Mouse (Mus musculus): ENCODE measurements at regions not wholly inside any gene's neighbourhood (a gene's known extent, or its start where the extent isn't known, plus 50 kb on each side); places are given as distances from the start of the nearest gene placed in this dataset.

DNA sequence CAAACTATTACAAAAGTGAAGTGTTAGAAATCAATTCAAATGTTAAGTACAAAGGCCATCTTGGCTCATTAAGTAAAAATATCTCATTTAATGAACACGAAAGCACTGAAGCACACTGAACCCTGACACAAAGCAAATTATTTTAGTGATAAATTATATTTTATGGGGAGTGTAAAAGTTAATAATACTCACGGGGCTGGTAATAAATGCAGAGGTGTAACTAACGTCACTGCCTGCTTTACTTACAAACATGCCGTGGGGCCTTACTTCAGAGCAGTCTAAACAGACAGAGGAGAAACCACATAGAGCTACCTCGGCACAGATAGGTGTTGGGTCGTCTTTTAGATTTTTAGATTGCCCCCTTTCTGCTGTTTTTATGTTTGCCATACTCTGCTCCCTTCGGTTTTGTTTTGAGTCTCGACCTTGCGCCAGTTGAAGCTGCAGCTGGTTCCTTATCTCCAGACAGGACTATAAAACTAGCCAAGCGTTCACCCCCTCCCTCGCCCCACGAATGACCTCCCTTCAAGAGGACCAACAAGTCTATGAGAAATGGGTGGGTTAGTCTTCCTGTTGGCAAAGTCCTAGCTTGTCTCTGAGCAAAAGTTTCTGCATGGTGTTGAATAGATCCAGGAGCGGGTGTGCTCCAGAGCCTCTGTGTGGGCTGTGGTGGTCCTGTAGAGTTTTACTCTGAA lies 181.8 kb upstream of the Nr5a2 start:
- no peak for DNase-seq (ENCODE audit: low spot score)

DNA sequence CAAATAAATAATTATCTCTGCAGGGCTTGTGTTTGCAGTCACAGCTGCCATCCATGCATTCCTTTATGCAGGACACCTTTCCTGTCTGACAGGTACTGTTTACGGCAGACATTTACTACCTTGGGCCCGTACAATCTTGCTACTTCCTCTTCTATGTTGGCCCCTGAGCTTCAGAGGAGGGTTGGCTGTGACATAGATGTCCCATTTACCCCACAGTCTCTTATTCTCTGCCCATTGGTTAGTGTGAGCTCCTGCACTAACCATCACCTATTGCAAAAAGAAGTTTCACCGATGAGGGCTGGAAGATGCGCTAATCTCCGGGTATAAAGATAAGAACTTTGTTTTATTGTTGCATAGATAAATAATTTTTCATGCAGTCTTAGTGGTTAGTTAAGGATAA lies 181.1 kb upstream of the Nr5a2 start:
- DNase-seq (ENCODE audit: low spot score) = no peak

DNA sequence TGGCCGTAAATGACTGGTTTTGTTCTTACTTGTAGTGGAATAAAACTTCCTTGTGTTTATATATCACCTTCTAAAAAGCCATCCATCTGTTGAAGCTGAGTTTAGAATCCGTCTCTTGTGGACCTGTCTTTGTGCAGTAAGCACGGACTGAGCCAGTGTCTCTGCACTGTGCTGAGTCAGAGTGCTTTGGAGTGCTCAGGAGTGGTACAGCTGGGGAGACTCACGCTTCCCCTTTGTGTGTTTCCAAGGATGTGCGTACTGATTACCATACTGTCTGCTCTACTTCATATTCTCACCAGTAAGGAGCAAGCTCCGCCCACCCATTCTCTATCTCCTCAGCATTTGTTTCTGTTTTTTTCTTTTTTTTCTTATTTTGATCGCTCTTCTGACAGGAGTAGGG lies 175.9 kb upstream of the Nr5a2 start:
- DNase-seq (ENCODE audit: low spot score) = no peak

DNA sequence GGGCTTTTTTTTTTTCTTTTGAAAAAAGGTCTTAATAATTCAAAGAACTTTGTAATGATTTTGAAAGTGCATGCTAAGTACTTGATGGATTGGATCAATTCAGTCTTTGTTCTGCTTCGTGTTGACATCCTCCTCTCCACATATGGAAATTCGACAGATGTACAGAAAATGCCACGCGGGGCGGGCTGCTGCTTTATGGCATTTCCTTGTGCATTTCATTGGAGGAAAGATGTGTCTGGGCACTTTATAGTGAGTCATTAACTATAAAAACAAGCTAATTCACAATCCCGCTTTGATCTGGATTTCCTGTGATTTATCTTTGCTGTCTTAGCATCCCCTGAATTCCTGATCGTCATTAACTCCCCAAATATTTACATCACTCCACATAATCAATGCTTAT lies 173.5 kb upstream of the Nr5a2 start:
- no peak for DNase-seq (ENCODE audit: low spot score)

DNA sequence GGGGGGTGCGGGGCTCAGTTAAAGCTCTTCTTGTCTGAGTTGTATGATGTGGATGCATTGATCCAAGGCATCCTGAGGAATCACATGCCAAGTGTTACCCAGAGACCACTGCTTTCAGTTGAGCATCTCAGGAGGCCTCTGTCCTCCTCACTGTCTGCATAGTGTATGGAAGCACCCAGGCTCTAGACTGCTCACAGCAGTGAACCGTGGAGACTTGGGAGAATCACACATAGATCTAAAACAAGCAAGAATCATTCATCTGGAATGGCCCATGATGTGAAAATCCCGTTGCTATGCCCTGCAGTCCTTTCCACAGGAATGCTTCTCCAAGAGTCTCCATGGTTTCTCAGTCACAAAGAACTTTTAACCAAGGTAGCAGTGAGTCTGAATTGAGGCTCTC lies 170.0 kb upstream of the Nr5a2 start:
- DNase-seq (ENCODE audit: low spot score) = no peak

DNA sequence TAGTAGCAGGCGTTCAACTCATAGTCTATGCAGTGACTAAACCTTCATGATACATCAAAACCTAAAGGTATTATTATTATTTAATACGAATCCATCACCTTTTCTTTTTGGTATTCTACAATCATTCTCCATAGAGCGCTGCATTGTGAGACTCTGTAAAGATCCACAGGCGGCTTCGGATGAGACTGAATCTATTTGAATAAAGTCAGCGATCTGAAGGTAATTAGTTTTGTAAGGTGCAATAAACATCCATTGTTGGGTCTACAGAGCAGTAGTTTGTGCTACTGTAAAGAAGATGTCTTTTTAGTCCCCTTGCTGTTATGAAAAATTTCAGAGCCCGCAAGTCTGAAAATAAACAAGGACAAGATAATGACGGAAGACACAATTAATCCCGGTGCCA lies 168.9 kb upstream of the Nr5a2 start:
- no peak for DNase-seq (ENCODE audit: low spot score)

DNA sequence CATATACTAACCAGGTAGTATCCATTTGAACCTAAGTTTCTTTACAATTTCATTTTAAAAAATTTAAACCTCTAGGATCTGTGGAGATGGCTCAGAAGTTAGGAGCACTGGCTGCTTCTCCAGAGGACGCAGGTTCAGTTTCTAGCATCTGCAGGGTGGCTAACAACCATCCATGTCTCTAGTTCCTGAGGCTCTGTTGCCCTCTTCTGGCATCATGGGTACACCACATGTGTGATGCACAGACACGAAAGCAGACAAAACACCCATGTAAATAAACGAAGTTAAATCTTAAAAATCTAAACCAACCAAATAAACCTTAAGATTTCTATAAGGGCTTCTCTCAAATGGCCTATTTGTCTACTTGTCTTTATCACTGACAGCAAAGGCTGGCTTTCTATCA lies 157.6 kb upstream of the Nr5a2 start:
- DNase-seq (ENCODE audit: low spot score) = no peak

DNA sequence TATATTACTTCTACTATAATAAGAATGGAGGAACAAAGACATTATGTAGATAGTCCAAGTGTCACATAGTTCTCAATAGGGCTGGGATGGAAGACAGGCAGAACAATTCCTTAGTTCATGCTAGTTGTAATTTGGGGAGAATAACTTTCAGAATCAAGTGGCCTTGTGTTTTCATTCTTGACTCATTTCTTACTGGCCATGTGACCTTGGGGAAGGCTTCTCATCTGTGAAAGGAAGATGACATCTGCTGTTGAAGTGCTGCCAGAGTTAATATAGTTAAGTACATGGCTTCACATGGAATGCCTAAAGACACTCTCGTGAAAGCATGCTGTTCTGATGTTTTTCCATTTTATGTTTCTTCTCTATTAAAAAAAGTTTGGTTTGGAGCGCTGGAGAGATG lies 146.2 kb upstream of the Nr5a2 start:
- DNase-seq (ENCODE audit: low spot score) = no peak

DNA sequence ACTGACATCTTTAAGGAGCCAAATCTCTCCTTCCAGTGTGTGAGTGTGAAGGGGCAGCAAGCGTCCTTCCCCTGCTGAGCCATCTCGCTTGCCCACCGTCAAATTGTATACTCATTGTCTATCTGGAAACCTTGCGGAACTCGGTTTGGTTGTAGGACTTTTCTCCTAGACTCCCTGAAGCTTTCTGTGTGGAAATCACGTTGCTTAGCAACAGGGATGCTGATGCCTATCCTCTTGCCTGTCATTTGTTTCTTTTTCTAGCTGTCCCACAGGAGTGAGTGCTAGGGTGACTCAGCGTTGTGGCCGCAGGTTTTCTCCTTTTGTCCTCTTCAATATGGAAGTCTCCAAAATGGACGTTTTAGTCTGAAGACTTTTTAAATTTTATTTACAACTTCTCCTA lies 131.5 kb upstream of the Nr5a2 start:
- no peak for DNase-seq (ENCODE audit: low spot score)

DNA sequence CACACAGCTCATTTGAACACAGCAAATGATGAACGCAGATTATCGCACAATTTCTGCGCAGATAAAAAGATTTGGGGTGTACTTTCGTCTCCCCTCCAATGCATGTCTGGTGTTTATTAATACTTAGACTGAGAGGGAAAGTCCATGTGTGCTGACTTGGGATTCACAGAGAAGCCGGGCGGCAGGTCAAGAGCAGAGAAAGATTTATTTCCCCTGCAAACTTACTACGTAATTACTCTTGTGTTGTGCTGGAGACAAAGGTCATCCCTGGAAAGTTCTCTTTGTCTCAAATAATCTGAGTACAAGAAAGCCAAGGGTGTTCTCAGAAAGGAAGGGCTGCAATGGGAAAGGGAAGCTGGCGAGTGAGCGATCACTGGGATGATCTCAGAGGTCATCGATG lies 127.9 kb upstream of the Nr5a2 start:
- no peak for DNase-seq (ENCODE audit: low spot score)

DNA sequence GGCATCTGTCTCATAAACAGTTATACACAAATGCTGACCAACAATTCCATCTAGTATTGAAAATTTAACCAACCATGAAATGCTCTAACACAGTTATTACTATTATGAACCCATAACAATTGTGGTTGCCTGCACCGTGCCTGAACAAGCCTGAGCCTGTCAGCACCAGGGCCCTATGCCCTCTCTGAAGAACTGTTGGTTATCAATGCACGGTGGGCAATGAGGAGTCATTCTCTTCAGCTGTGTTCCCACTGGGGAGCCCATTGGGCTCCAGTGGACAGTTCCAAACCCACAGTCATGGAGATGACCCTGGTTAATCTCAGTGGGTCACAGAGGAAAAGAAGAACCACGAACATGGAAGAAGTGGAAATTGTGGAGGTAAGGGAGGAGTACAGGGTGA lies 126.5 kb upstream of the Nr5a2 start:
- DNase-seq (ENCODE audit: low spot score) = no peak

DNA sequence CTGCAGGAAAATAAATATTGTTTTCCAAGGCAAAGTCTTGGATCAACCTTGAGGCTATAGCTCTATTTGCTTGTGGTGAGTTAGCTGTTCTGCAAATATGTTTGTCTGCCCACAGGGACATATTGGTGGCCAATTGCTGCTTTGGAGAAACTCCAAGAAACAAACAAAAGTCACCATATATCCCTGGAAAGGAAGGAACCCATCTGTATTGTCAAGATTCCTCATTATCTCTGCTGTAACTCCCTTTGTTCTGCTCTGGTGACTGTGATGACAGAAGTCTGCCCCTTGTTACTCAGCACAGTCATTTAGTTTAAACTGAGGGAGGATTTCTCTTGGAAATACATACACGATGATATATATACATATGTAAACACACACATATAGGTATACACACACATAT lies 123.3 kb upstream of the Nr5a2 start:
- no peak for DNase-seq (ENCODE audit: low spot score)

DNA sequence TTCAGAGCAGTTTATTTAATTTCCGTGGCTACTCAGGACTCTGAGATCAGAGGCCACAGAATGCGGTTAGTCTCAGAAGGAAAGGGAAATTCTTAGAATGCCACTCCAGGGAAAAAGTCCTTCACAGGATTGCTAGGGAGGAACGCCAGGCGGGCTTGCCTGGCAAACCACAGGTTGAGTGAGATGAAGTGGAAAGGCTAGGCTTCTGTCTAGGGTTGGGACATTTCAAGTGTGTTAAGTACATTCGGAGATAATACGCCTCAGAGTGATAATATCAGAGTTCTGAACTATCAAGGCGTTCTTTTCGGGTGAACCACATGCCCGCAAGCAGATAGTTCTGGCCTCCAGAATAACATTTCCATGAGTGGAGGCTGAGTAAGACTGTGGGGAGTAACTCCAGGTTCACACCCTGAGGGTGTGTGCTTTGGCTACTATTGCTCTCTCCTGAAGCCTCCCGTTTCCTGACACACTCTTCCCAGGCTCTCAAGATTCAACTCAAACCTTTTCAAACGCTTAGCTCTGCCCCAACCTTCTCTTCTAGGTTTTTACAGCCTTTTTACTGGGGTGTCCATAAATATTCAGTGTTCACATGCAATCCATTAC lies 119.3 kb upstream of the Nr5a2 start:
- no peak for DNase-seq (ENCODE audit: low spot score)

DNA sequence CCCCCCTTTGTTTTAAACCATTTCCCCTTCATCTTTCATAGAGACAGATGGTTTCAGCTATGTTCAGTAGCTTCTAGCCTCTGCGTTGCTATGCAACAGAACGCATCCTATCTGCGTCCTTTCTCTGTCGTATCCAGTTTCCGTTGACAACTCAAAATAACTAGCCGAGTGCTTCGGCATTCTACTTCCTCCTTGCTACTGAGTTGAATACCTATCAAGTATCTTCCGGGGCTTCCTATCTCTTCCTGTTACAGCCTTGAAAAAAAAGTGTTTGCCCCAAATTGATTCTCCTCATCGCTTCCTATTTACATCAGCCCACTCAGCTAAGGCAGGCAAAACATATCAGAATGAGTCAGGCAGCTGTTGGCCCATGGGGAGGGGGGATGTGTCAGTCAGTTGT lies 114.5 kb upstream of the Nr5a2 start:
- DNase-seq (ENCODE audit: low spot score) = peak; percentile 49

DNA sequence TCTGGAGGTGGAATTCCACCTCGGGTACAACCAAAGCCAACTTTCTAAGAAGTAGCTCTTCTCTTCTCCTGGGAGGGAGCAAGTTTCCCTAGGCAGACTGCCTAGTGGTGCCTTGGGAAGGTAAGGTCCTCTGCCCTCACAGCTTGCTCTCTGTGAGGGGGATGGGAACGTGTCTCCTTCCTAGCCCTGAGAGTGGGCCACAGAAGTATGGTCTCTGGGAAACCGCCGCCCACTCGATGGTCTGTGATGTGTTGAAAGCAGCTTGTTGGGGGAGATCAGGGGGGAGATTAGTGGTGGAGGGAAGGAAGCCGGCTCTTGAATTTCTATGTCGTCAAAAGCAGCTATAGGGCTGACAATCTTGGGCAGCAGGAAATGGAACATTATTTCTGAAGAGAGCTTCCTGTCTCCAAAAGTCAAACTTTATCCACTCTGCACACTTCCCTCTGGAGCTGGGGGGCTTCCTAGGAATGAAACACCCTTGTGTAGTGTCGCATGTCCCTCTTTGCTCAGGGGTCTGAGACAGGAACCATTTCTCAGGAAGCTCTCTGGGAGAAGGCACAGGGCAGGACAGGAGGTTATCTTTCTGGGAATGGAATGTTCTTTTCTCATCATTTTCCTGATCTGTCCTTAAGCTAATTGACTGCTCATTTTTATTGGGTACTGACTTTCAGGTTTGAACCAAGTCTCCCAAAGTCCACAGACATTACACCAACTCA lies 113.8 kb upstream of the Nr5a2 start:
- peak; percentile 20 for DNase-seq (ENCODE audit: low spot score)

DNA sequence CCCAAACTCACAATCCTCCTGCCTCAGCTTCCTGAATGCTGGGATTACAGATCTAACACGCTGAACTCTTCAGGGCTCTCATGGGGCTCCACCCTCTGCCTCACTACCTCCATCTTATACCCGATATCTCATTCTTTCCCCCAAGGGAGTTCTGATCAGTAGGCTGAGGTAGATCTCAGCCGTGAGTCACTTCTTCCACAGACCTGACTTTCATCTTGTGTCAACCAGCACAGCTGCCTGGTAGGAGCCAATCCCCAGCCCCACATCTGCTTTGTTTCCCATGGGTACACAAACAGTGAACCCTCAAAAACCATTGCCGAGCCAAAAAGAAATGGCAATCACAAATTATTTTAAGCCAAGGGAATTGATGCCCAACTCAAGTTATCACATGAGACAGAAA lies 100.7 kb upstream of the Nr5a2 start:
- no peak for DNase-seq (ENCODE audit: low spot score)

DNA sequence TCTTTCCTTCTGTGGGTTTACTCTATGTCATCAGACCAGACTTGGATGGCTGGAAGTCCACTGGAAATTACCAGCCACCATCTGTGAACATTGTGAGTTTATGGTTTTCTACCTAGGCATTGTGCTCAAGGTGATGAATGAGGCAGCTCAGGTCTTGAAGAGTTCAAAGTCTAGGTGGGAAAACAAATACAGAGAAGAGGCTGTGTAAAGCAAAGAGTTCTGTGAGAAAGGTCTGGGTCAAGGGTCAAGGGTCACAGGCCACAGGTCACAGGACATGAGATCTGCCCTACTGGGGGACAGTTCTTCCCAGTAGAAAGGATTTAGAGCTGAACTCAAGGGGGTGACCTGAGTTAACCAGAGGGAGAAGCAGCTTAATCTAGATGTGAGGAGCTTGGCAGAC lies 92.9 kb upstream of the Nr5a2 start:
- no peak for DNase-seq (ENCODE audit: low spot score)

DNA sequence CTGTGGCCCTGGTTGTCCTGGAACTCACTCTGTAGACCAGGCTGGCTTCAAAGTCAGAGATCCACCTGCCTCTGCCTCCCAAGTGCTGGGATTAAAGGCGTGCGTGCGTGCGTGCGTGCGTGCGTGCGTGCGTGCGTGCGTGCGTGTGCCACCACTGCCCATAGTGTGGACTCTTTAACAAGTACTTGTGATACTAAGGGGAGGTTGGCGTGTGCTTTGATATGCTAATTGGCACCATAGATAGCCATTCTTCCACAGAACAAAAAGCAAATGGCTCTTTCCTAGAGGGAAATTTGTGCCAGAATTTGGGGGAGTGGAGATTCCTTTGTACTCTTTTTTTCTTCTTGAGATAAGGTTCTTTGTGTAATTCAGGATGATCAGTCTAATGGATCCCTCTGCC lies 91.3 kb upstream of the Nr5a2 start:
- no peak for DNase-seq (ENCODE audit: low spot score)

DNA sequence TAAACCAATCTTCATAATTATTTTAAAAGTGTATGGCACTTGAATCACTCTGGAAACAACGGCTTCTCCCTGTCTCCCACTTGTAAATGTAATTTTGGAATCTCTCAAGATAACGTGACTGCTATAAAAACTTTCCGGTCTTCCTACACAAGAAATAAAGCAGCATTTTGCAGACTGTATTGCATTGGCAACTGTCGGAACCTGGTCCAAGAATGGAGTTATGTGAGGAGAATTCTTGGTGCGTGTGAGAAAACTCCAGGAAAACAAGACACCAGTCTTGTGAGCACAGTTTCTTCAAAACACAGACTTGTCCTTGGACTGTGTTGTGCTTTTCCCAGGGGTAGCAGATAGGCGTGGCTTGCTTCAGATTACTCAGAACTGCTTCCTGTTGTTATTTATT lies 83.8 kb upstream of the Nr5a2 start:
- DNase-seq (ENCODE audit: low spot score) = no peak

DNA sequence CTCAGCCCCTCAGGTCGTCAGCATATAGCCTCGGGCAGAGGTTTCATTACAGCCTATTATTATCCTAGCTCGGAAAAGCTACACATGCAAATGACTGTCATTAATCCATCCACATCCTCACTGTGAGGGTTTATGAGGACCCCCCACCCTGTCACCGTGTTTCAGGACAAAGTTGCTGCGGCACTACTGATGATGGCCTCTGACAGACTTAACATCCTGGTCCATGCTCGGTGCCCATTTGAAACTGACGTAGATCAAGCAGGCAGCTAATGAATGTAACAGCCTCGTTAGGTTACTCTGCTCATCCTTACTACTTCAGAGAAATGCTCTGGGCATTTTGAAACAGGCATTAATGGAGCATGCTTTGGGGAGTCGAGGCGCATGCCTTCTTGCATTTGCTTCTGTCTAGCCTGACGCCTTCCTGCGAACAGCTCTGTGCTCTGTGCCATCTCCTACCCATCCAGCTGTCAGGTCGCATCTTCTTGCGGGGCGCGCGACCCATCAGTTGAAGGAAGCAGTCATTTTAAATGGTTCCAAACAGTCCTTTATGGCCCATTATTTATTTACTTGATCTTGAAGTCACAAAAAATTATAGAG lies 82.3 kb upstream of the Nr5a2 start:
- no peak for DNase-seq (ENCODE audit: low spot score)

DNA sequence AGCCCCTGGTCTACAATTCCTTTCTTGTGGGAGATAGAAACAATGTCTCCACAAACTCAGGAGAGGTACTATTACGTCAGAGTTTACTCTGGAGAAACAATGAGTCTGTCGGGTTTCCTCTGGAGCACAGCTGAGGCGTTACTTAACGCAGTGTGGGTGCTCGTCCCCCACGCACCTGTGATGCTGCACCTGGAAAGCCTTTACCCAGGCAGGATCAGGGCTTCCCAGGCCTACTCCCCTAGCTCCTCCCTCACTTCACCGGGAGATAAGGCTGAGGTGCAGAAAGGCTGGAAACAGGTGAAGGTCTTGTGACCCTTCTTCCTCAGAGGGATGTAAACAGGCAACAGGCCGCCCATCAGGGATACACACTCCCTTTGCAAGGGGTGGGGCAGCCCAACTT lies 80.7 kb upstream of the Nr5a2 start:
- DNase-seq (ENCODE audit: low spot score) = no peak

DNA sequence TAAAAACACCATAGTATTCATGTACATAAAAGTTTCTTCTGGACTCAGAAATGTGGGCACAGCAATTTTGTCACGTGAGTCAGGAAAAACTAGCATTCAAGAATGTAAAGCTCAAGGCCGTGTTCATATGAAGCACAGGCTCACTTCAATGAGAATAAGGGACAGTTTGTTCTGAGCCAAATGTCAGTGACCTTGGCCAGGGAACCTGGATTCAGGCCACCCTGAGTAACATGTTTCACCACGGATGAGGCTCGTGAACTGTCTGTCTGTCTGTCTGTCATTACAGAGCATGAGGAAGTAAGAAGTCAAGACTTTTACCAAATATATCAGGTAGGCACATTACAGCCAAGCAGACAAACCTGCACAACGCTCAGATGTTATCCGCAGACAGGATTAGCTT lies 74.3 kb upstream of the Nr5a2 start:
- no peak for DNase-seq (ENCODE audit: low spot score)

DNA sequence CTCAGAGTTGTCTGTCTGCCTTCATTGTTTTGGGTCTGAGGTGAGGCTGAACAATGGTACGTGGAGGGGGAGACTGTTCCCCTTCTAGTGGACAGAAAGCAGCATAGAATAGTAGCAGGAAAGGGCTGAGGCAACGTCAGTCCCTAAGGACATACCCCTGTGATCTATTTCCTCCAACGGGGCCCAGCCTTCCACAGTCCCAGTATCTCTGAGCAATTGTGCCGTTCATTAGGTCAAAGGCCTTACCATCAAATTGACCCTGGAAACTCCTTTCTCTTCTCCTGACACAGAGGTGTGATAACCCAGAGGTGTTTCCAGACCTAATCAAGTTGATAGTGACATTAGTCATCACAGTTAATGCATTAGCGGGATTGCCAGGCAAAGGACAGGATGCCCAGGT lies 73.4 kb upstream of the Nr5a2 start:
- DNase-seq (ENCODE audit: low spot score) = no peak
